In the genomic region with DNA sequence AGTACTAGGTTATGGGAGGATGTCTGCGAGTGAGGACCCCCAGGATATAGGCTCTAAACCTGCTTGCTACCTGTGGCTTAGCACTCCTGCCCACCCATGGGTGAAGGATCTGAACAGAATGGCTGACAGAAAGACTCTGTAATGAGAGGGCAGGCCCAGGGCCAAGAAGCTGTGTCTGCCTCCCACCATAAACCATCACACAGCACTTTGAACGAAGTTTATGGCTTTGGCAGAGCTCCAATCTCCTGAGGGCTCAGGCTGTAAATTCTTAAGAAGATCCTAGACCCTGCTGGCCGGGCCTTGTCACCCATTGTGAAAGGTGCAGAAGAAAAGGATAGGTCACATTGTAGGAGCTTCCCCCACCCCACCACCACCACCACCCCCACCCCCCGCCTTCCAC, we compare ENCODE assay signal across 8 mouse cellular contexts.
DNase-seq lines count a peak whose midpoint lies in the region.

No protein-coding gene starts in this region.

- DNase-seq in embryo, embryonic 10.5 days (ENCODE audit: low spot score) = peak; percentile 15
- DNase-seq in embryo, embryonic 9.5 days (ENCODE audit: extremely low spot score) = no peak
- DNase-seq in urinary bladder, postnatal 14 days (ENCODE audit: low spot score) = peak; percentile 65
- DNase-seq in urinary bladder, postnatal 10 days (ENCODE audit: low spot score) = no peak
- peak; percentile 7 to 8 for DNase-seq in kidney, postnatal 36 days
- DNase-seq in frontal cortex, postnatal 25 days (ENCODE audit: low spot score in 2 of 2) = no peak
- no peak for DNase-seq in natural killer cell, adult 2 months (ENCODE audit: low spot score in 2 of 2)
- DNase-seq in cerebellum, adult 8-10 months = no peak

Comparison
In these comparisons a context has a peak if more than half of its experiments do, and no peak if none do; other contexts are left out.
1. DNase-seq: peak in embryo, embryonic 10.5 days (single experiment), urinary bladder, postnatal 14 days (single experiment) and kidney, postnatal 36 days (2 of 2); none in embryo, embryonic 9.5 days (single experiment), urinary bladder, postnatal 10 days (single experiment), frontal cortex, postnatal 25 days (0 of 2), natural killer cell, adult 2 months (0 of 2) and cerebellum, adult 8-10 months (single experiment).